Mouse (Mus musculus) heart, embryonic 13.5 days (tissue): ENCODE measurements around the gene Glrb. TPM values are rescaled to one million over a fixed set of nuclear protein-coding genes. Genes with fewer than 3 reads are reported as not detected.

Source experiments
- ATAC-seq: fragments of 200-750 bp; cut with Nextera tagmentation; 2 replicates; pipeline ENCODE4 v1.8.0; 2017; ENCODE audit warnings: moderate TSS enrichment; ENCODE audit not compliant: insufficient number of reproducible peaks, low FRiP score, low TSS enrichment; ENCODE audit errors: extremely low read depth
- H3K27ac ChIP-seq: fragments of 300-500 bp; sonication (generic); replicated peaks from 2 replicates; pipeline ENCODE4 v1.5.1; 2015; ENCODE audit warnings: moderate library complexity, mild to moderate bottlenecking, inconsistent platforms
- H3K27me3 ChIP-seq: fragments of 300-500 bp; sonication (generic); replicated peaks from 2 replicates; pipeline ENCODE4 v1.6.1; 2015; ENCODE audit warnings: mild to moderate bottlenecking, inconsistent platforms
- H3K36me3 ChIP-seq: fragments of 300-500 bp; sonication (generic); 2 replicates; pipeline ENCODE4 v1.6.1; 2015; ENCODE audit warnings: mild to moderate bottlenecking, inconsistent platforms
- H3K4me1 ChIP-seq: fragments of 300-500 bp; sonication (generic); 2 replicates; pipeline ENCODE4 v1.6.1; 2015; ENCODE audit warnings: inconsistent platforms
- H3K4me2 ChIP-seq: fragments of 300-500 bp; sonication (generic); 2 replicates; pipeline ENCODE4 v1.6.1; 2015; ENCODE audit warnings: inconsistent platforms, mild to moderate bottlenecking, moderate library complexity
- H3K4me3 ChIP-seq: fragments of 300-500 bp; sonication (generic); 2 replicates; pipeline ENCODE4 v1.5.1; 2015; ENCODE audit warnings: moderate library complexity, mild to moderate bottlenecking, inconsistent platforms
- H3K9ac ChIP-seq: fragments of 300-500 bp; sonication (generic); 2 replicates; pipeline ENCODE4 v1.6.1; 2015; ENCODE audit warnings: inconsistent platforms, mild to moderate bottlenecking, moderate library complexity
- H3K9me3 ChIP-seq: fragments of 300-500 bp; sonication (generic); 2 replicates; pipeline ENCODE4 v1.6.1; 2016; ENCODE audit warnings: inconsistent platforms
- WGBS: fragments of 180-500 bp; shearing (Covaris S2); methylation state at CpG from one replicate; pipeline ENCODE4 v1.1.7; 2015; ENCODE audit warnings: mixed read lengths; 5-methylcytosine and 5-hydroxymethylcytosine counted together
- polyA plus RNA-seq: library from polyadenylated mRNA; unstranded; fragments of >200 nt; fragmentation: Nextera tagmentation; extraction: Ambion mirVana; gene quantifications from 2 replicates; pipeline ENCODE4 v1.2.1, GENCODE M21; 2015

Gene Glrb
- 3.5 and 3.6 TPM in 2 replicates for polyA plus RNA-seq

DNA sequence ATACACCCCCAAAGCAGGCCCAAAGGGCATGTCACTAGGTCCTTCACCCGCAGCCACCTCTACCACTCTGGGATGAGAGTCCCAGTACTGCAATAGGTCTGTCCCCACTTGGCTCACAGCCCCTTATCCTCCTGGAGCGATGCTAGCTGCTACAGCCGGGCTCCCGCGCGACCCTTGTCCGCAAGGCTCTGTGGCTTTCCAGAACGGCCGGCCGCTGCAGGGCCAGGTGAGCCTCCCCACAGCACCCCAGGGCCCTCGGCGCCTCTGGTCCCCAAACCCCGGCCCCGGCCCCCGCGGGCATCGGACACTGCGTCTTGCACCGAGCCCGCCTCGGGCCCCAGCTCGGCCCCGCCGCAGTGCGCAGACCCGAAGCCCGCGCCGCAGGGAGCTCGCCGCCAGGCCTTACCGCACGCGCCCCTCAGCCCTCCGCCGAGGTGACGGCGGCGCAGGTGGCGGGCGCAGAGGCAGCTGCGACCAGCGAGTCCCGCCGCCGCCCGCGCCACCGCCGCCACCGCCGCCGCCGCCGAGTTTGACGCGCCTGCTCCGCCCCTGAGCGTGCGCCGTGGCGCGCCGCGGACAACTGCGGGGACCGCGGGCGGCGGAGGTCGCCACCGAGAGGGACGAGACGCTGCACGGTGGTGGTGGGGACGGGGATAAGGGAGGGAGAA, at the start of gene Glrb:
Gene Glrb, minus strand, starts transcription at position 550 of the 668 bp plus-strand sequence.
- WGBS = under 1% methylated on average over 64 of the region's 76 CpGs
- Histone ChIP-seq H3K27me3 (peaks cover 4% of the 10 kb centered on the region), H3K9me3 (no peaks in the 10 kb centered on the region), H3K9ac (peak within 1 kb of the TSS; percentile 80), H3K4me1 (no peaks in the 10 kb centered on the region), H3K27ac (no peak within 1 kb of the TSS), H3K4me3 (peak within 1 kb of the TSS; percentile 63), H3K4me2 (peak within 1 kb of the TSS; percentile 85), H3K36me3 (no peaks in the 10 kb centered on the region)
- peak; percentile 46 for ATAC-seq

DNA sequence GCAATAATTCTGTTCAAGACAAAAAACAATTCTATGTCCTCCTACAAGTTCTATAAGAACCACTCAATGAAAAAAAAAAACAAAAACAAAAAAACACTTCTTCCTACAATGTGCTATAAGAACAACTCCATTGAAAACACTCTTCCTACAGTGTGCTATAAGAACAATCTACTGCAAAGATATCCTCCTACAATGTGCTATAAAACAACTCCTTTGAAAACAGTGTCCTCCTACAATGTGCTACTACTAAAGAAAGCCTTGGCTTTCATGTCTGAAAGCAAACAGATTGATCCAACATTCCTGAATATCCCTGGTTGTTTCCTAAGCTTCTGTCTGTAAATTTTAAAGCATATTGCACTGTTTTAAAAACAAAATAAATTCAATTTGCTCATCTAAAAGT, 46.5 kb upstream of the Glrb start:
- Histone ChIP-seq H3K4me2 (no peak overlapping the region), H3K4me3 (no peak overlapping the region), H3K27ac (no peak overlapping the region), H3K36me3 (no peaks in the 10 kb centered on the region), H3K9ac (no peak overlapping the region), H3K9me3 (no peaks in the 10 kb centered on the region), H3K27me3 (no peaks in the 10 kb centered on the region), H3K4me1 (no peaks in the 10 kb centered on the region)
- ATAC-seq = no peak

DNA sequence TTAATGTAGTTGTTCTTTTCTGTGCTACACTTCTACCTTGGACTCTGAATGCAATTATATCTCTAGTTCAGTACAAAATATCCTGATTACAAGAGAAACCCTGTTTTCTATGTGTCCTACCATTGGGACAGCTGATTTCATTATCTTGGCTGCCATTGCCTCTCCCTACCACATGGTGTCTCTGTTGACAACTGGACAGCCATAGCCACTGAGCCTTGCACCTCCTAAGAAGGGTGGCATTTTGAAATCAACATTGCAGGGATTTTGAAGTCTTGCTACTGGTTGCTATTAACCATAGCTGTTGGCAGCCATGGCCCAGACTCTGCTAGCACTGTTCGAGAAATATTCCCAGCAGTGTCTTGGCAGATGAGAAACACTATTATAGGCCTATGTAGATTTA, 45.1 kb upstream of the Glrb start:
- no peaks in the 10 kb centered on the region for H3K27me3 ChIP-seq
- ATAC-seq = no peak
- H3K9ac ChIP-seq = no peak overlapping the region
- H3K4me3 ChIP-seq = no peak overlapping the region
- H3K4me1 ChIP-seq = no peaks in the 10 kb centered on the region
- no peak overlapping the region for H3K27ac ChIP-seq
- H3K36me3 ChIP-seq = no peaks in the 10 kb centered on the region
- no peak overlapping the region for H3K4me2 ChIP-seq
- 23% methylated on average over 1 of the region's 1 CpGs for WGBS
- no peaks in the 10 kb centered on the region for H3K9me3 ChIP-seq

DNA sequence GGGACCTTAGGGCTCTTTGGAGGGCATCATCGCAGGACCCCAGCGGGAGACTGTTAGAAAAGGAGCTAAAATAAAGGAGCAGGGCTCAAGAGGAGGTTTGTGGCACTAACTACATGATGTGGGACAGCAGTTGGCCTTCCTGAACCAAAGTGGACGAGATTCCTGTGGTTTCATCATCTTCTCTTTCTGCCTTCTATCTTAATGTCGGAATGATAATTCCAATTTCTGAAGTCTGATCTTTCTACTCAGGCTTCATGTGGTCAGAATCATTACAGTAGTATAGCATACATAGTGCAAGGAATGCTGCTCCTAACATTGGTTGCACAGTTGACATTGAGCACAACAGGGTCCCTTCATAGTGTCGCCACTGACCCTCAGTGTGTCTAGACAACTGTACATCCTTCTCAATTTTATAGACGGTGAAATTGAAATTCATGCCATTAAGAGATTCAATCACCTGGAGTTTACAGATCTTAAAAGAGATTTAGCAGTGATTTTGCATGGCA, 372 bp upstream of the Glrb start:
- ATAC-seq = no peak
- H3K36me3 ChIP-seq = no peaks in the 10 kb centered on the region

DNA sequence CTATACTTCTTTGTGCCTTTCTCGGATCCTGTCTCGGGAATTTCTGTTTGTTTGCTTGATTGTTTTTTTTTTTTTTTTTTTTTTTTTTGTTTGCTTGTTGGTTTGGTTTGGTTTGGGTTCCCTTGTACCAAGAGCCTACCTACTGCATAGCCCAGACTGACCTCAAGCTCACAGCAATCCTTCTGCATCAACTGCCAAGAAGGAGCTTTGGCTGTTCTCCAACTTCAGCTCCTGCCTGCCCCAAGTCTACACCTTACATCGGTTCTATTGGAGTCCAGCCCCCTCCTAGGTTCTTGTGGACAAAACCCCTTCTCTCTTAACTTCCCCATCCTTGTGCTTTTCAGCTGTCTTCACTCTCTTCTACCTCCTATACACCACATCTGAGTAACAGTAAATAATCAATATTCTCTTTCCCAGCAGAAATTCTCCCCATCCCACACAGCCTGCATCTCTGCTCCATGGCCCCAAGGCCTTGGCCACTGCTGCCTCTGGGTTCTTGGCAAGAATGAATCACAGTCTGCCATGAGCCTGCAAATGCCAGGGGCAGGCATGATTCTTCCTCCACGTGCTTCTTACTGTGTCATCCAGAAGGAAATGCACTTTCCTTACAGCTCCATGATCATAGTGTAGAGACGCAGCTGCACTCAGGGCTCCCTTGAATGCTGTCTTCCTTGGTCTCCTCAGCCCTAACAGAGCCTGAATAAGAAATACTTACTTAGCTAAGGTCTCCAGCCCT, 18.5 kb downstream of the Glrb start:
- H3K9me3 ChIP-seq = no peaks in the 10 kb centered on the region
- no peak for ATAC-seq

More for the DNA sequence above, 372 bp upstream of the Glrb start:
- peaks cover 4% of the 10 kb centered on the region for H3K27me3 ChIP-seq
- no peaks in the 10 kb centered on the region for H3K4me1 ChIP-seq
- peak overlapping the region; percentile 63 for H3K4me3 ChIP-seq
- H3K4me2 ChIP-seq = peak overlapping the region; percentile 85
- peak overlapping the region; percentile 80 for H3K9ac ChIP-seq
- WGBS = 27% methylated on average over 6 of the region's 6 CpGs
- H3K9me3 ChIP-seq = no peaks in the 10 kb centered on the region
- no peak overlapping the region for H3K27ac ChIP-seq

DNA sequence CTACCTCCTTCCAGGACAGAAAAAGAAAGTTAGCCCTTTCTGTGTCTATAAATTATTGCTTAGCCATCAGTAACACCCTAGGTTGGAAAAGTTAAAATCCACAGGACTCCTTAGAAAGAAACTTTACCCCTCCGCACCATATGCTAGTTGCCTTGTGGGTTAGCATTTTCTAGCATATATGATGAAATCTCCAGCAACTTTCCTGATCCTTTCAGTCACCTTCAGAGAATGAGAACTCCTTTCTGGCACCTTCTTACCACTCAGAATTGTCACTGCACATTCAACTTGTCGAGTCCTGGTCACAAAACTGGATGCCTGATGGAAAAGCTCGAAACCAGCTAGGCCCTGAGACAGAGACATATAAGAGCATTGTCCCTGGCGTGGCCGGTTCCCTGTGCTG, 19.1 kb downstream of the Glrb start:
- Histone ChIP-seq H3K27ac (no peak overlapping the region), H3K9ac (no peak overlapping the region), H3K27me3 (no peaks in the 10 kb centered on the region), H3K4me3 (no peak overlapping the region), H3K9me3 (no peaks in the 10 kb centered on the region), H3K36me3 (no peaks in the 10 kb centered on the region), H3K4me2 (no peak overlapping the region), H3K4me1 (peaks cover 7% of the 10 kb centered on the region)
- no peak for ATAC-seq
- WGBS = 79% methylated on average over 5 of the region's 5 CpGs

More for the DNA sequence above, 18.5 kb downstream of the Glrb start:
- H3K36me3 ChIP-seq = no peaks in the 10 kb centered on the region
- WGBS = 57% methylated on average over 5 of the region's 5 CpGs
- no peak overlapping the region for H3K4me2 ChIP-seq
- H3K27ac ChIP-seq = no peak overlapping the region
- H3K9ac ChIP-seq = no peak overlapping the region
- no peak overlapping the region for H3K4me3 ChIP-seq
- H3K27me3 ChIP-seq = no peaks in the 10 kb centered on the region
- peaks cover 7% of the 10 kb centered on the region for H3K4me1 ChIP-seq

DNA sequence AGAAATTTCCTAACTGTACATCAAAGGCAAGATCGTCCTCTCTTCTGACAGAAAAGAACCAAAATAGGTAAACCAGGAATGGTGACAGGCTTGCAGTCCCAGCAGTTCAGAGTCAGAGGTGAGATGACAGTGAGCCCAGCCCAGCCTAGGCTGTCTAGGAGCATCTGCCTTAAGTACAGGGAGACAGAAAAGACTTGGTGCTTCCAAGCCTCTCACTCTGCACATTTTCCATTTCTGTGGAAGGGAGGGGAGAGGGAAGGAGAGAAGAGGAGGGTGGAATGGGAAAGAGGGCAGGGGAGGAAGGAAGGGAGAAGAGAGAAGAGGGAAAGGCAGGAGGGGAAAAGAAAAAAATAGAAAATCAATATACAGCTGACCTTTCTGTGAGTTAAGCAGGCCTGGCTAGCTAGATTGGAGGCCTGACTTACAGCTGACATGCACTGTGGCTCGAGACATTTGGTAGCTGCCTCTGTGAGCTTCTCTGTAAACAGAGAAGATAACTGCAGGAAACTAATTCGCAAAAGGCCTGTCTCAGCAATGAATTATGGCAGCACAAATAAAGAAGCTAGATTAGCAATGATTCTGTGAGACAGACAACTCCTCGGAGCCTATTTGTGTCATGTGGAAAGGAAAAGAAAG, 20.3 kb downstream of the Glrb start:
- no peak overlapping the region for H3K27ac ChIP-seq
- no peak for ATAC-seq
- no peaks in the 10 kb centered on the region for H3K27me3 ChIP-seq
- no peak overlapping the region for H3K4me3 ChIP-seq
- peaks cover 7% of the 10 kb centered on the region for H3K4me1 ChIP-seq
- no peak overlapping the region for H3K9ac ChIP-seq
- H3K4me2 ChIP-seq = no peak overlapping the region
- H3K36me3 ChIP-seq = no peaks in the 10 kb centered on the region
- whole genome bisulfite sequencing = 48% methylated on average over 4 of the region's 4 CpGs
- H3K9me3 ChIP-seq = no peaks in the 10 kb centered on the region

DNA sequence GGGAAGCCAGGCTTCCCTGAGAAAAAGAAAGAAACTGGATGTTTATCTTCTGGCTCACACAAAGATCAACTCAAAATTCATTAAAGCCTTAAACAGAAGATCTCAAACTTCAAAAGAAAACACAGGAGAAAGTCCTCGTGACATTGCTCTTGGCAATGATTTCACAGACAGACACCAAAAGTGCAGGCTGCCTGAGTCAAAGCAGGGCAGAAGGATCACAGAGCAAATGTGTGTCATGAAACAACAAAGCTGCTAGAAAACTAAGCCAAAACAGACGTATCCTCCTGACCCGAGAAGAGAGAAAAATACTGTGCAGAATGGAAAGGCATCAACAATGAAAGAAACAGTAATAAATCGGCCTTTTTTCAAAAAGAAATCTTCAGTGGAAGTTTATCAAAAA, 22.4 kb downstream of the Glrb start:
- no peak for ATAC-seq
- Histone ChIP-seq H3K4me2 (no peak overlapping the region), H3K36me3 (no peaks in the 10 kb centered on the region), H3K4me3 (no peak overlapping the region), H3K9ac (no peak overlapping the region), H3K27me3 (no peaks in the 10 kb centered on the region), H3K27ac (no peak overlapping the region), H3K9me3 (no peaks in the 10 kb centered on the region), H3K4me1 (peaks cover 7% of the 10 kb centered on the region)
- 34% methylated on average over 4 of the region's 4 CpGs for WGBS

DNA sequence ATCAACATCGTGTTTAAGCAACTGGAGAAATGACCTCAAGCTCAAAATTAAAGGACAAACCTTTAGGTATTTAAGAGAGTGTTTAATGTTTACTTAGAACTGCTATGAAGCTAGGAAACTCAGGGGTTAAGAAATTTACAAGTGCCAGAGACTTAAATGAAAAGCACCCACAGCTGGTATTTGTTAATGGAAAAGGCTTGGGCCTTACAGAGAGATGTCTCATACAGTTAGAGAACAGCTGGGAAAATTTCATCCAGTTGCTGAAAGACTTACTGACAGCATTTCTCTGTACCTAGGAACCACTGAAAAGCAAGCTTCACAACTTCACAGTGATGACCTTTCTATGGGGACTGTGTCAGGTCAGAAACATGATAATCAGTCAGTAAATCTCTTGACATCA, 28.3 kb downstream of the Glrb start:
- Histone ChIP-seq H3K4me3 (no peak overlapping the region), H3K4me1 (peaks cover 15% of the 10 kb centered on the region), H3K36me3 (no peaks in the 10 kb centered on the region), H3K9me3 (no peaks in the 10 kb centered on the region), H3K27ac (no peak overlapping the region), H3K9ac (no peak overlapping the region), H3K4me2 (no peak overlapping the region), H3K27me3 (no peaks in the 10 kb centered on the region)
- ATAC-seq = no peak
- WGBS = 71% methylated on average over 1 of the region's 1 CpGs

DNA sequence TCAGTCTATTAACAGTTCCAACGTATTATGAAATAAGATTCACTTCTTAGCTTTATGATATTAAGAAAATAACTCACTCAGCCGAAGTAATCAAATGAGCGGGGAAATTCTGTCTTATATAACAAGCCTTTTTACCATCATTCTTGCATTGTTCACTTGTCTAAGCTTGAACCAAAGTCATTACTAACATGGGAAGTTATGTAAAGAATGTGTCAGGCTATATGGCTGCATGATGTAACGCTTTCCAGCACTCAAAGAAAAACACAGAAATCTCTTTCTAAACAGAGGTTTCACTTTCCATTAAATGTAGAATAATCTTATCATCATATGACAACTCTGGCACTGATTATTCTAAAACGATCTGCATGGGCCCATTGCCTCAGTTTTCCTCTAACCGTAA, 29.9 kb downstream of the Glrb start:
- H3K4me3 ChIP-seq = no peak overlapping the region
- H3K4me2 ChIP-seq = peak overlapping the region; percentile 20; the same call in 1 of the 2 replicates
- no peaks in the 10 kb centered on the region for H3K27me3 ChIP-seq
- no peak for ATAC-seq
- 29% methylated on average over 6 of the region's 6 CpGs for WGBS
- H3K9ac ChIP-seq = no peak overlapping the region
- H3K27ac ChIP-seq = peak overlapping the region; percentile 53; the same call in 1 of the 2 replicates
- H3K4me1 ChIP-seq = peaks cover 15% of the 10 kb centered on the region
- H3K9me3 ChIP-seq = no peaks in the 10 kb centered on the region
- no peaks in the 10 kb centered on the region for H3K36me3 ChIP-seq

DNA sequence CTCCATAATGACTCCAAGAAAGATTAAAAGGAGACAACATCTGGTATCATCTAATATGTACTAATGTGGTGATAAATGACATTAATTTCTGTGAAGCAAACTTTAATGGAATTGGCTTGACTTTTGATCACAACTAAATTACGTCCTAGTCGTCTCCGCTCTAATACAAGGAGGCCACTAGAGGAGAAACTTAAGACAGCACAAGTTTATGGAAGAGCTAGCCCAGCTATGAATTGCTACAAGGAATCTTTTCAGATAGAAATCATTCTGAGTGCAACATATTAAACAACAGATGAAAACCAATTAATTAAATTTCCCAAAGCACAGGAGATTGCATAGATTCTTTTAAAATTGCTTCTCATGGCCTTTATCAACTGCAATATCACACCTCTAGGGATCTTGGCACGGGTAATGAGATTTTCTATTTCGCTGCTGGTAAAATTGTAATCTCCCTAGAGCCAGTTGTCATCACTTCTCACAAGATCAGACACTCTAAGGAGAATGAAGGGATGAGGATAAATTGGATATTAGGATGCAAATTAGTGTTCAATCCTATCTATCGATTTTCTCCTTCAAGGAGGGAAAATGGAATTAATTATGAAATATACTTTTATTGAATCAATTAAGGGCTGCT, 32.7 kb downstream of the Glrb start:
- ATAC-seq = no peak
- Histone ChIP-seq H3K9ac (no peak overlapping the region), H3K9me3 (no peaks in the 10 kb centered on the region), H3K27ac (no peak overlapping the region), H3K4me3 (no peak overlapping the region), H3K27me3 (no peaks in the 10 kb centered on the region), H3K4me2 (no peak overlapping the region), H3K4me1 (peaks cover 15% of the 10 kb centered on the region), H3K36me3 (no peaks in the 10 kb centered on the region)
- WGBS = 82% methylated on average over 6 of the region's 6 CpGs
